Mouse (Mus musculus) forebrain, postnatal 0 days (tissue): ENCODE measurements around the gene Ncam2. TPM values are rescaled to one million over a fixed set of nuclear protein-coding genes. Genes with fewer than 3 reads are reported as not detected.

Experiments
- ATAC-seq: fragments of 200-750 bp; cut with Nextera tagmentation; 2 replicates; pipeline ENCODE4 v1.8.0; 2017; ENCODE audit warnings: mild to moderate bottlenecking, moderate library complexity
- DNase-seq: peaks from one replicate; pipeline ENCODE4 v3.0.0-alpha.2; 2015
- H3K27ac ChIP-seq: fragments of 300-500 bp; sonication (generic); 2 replicates; pipeline ENCODE4 v1.5.1; 2014; ENCODE audit warnings: low read depth, mild to moderate bottlenecking, antibody characterized with exemption, low read length, moderate library complexity, mixed read lengths
- H3K27me3 ChIP-seq: fragments of 300-500 bp; sonication (generic); 2 replicates; pipeline ENCODE4 v1.6.1; 2014; ENCODE audit warnings: mild to moderate bottlenecking, low read length, mixed read lengths; ENCODE audit not compliant: insufficient read depth
- H3K36me3 ChIP-seq: fragments of 300-500 bp; sonication (generic); 2 replicates; pipeline ENCODE4 v1.6.1; 2014; ENCODE audit warnings: mild to moderate bottlenecking, moderate library complexity; ENCODE audit not compliant: insufficient read depth
- H3K4me1 ChIP-seq: fragments of 300-500 bp; sonication (generic); 2 replicates; pipeline ENCODE4 v1.6.1; 2014; ENCODE audit warnings: antibody characterized with exemption; ENCODE audit not compliant: insufficient read depth
- H3K4me2 ChIP-seq: fragments of 300-500 bp; sonication (generic); 2 replicates; pipeline ENCODE4 v1.6.1; 2014; ENCODE audit warnings: low read depth, mild to moderate bottlenecking, moderate library complexity
- H3K4me3 ChIP-seq: fragments of 300-500 bp; sonication (generic); 2 replicates; pipeline ENCODE4 v1.5.1; 2014; ENCODE audit warnings: low read depth, low read length, mixed read lengths
- H3K9ac ChIP-seq: fragments of 300-500 bp; sonication (generic); 2 replicates; pipeline ENCODE4 v1.6.1; 2014; ENCODE audit warnings: mild to moderate bottlenecking
- H3K9me3 ChIP-seq: fragments of 300-500 bp; sonication (generic); 2 replicates; pipeline ENCODE4 v1.6.1; 2016; ENCODE audit warnings: low read length
- CTCF ChIP-seq: sonication (generic); IDR thresholded peaks from 2 replicates; pipeline ENCODE4 v1.5.1; 2016; ENCODE audit warnings: antibody characterized with exemption, control low read depth, low read depth
- WGBS: fragments of 180-500 bp; shearing (Covaris S2); extraction: QIAGEN DNeasy Blood & Tissue Kit; methylation state at CpG from one replicate; pipeline ENCODE4 v1.1.7; 2014; 5-methylcytosine and 5-hydroxymethylcytosine counted together
- polyA plus RNA-seq: library from polyadenylated mRNA; unstranded; fragments of >200 nt; fragmentation: Nextera tagmentation; extraction: Ambion mirVana; gene quantifications from 2 replicates; pipeline ENCODE4 v1.2.1, GENCODE M21; 2015
- total RNA-seq: library from RNA; depleted of rRNA; stranded (reverse); fragments of >200 nt; gene quantifications from 2 replicates; pipeline ENCODE4 v1.2.3, GENCODE M21; 2014

Gene Ncam2
- total and polyA plus RNA-seq, 2 experiments from 2014 or later = 12.2 to 54.6 TPM

DNA sequence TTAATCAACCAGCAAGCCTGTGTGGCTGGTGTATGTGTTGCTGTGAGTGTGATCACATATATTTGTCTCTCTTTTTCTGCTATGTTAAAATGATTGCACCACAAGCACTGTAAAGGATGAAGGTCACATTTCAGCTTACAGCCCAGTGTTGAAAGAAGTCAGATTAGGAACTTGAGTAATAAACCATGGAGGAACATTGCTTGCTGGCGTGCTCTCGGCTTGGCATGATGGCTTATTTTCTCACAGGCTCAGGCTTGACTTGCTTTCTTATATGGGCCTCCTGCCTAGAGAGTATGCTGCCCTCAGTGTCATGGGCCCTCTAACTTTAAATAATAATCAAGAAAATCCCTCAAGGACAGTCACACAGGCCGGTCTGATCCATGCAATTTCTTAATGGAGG is 449.8 kb downstream of the Ncam2 start:
- H3K4me3 ChIP-seq = no peak overlapping the region
- no peak for ATAC-seq

DNA sequence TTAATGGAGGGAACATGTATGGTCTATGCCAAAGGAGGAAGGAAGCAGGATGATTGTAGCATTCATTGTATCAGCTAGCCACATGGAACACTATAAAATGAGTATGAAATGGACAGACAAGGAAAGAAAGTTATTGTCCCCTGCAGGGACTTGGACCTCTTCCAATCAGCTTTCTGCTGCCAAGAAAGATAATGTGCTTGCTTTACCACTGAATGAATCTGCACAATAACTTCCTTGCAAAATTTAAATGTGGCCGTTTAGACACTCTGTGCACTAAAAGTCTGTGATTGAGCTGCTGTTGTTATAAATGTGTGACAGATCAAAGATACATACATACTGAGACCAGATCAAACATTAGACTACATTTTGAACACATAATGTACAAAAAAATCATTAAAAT is 451.1 kb downstream of the Ncam2 start:
- WGBS = 13% methylated on average over 1 of the region's 1 CpGs
- no peak overlapping the region for H3K4me2 ChIP-seq
- ATAC-seq = no peak
- peak; percentile 55 for DNase-seq
- H3K36me3 ChIP-seq = no peaks in the 10 kb centered on the region
- no peaks in the 10 kb centered on the region for H3K4me1 ChIP-seq
- no peak overlapping the region for H3K9ac ChIP-seq
- no peaks in the 10 kb centered on the region for H3K9me3 ChIP-seq
- no peak overlapping the region for H3K4me3 ChIP-seq
- H3K27ac ChIP-seq = no peak overlapping the region
- no peaks in the 10 kb centered on the region for H3K27me3 ChIP-seq
- no peak for TF ChIP-seq CTCF

More for the DNA sequence above, 449.8 kb downstream of the Ncam2 start:
- Histone ChIP-seq H3K9me3 (no peaks in the 10 kb centered on the region), H3K27ac (no peak overlapping the region), H3K27me3 (no peaks in the 10 kb centered on the region), H3K4me2 (no peak overlapping the region), H3K4me1 (no peaks in the 10 kb centered on the region), H3K36me3 (no peaks in the 10 kb centered on the region), H3K9ac (no peak overlapping the region)
- no peak for TF ChIP-seq CTCF
- DNase-seq = no peak
- 87% methylated on average over 3 of the region's 3 CpGs for WGBS

DNA sequence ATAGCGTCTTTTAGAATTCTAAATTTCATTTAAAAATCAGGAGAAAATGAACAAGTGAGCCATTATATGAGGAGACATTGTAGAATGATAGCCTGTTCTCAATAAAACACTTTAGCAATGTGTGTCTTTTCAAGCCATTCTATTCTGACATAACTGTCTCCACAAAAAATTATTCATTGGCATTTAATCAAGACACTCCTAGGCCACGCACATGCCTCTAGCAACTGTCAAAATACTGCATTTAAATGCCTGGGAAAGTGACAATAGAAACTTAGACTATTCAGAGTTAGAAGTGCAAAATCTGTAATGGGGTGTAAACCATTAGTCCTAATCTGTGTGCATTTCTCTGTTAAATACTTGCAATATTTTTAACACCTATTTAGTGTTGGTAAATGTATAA is 456.1 kb downstream of the Ncam2 start:
- Histone ChIP-seq H3K36me3 (no peaks in the 10 kb centered on the region), H3K9ac (no peak overlapping the region), H3K27me3 (no peaks in the 10 kb centered on the region), H3K9me3 (no peaks in the 10 kb centered on the region), H3K4me2 (no peak overlapping the region), H3K4me3 (no peak overlapping the region), H3K27ac (no peak overlapping the region), H3K4me1 (no peaks in the 10 kb centered on the region)
- ATAC-seq (no peak; the same call in 1 of the 2 replicates), DNase-seq (peak; percentile 20)
- no peak for TF ChIP-seq CTCF
- WGBS = 33% methylated on average over 2 of the region's 2 CpGs

DNA sequence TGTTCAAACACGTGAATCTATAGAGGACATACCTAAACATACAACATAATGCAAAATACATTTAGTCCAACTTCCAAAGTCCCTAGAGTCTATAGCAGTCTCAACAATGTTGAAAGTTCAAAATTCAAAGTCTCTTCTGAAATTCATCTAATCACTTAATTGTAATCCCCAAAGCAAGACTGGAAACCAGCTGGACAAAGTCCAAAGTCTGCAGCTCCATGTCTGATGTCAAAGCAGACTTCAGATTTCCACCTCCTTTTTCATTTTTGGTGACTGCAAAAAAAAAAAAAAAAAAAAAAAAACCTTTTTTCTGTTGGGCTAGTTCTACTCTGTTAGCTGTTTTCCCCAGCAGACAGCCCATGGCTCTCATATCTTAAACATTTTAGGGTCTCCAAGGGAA is 473.4 kb downstream of the Ncam2 start:
- no peak for ATAC-seq
- H3K27ac ChIP-seq = no peak overlapping the region
- H3K4me1 ChIP-seq = no peaks in the 10 kb centered on the region
- DNase-seq = no peak
- no peak overlapping the region for H3K4me3 ChIP-seq
- no peak overlapping the region for H3K4me2 ChIP-seq
- H3K9me3 ChIP-seq = no peaks in the 10 kb centered on the region
- H3K36me3 ChIP-seq = no peaks in the 10 kb centered on the region
- TF ChIP-seq CTCF = no peak
- H3K27me3 ChIP-seq = no peaks in the 10 kb centered on the region
- 88% methylated on average over 1 of the region's 1 CpGs for WGBS
- no peak overlapping the region for H3K9ac ChIP-seq

DNA sequence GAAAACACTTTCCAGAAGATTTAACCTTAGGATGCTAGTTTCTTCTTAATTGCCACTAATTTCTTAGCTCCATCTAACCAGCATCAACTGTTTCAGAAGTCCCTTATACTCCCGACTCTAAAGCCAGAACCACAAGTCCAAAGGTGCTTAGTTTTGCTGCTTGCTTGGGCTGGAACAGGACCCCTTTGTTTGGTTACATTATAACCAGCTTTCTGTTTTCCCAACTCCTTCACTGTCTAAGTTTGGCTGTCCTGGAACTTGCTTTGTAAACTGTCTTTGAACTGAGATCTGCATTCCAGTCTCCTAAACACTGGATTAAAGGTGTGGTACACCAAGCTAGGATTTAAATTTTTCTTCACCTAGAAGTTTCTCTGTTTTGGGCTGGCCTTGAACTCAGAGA is 475.0 kb downstream of the Ncam2 start:
- no peak overlapping the region for H3K9ac ChIP-seq
- H3K4me2 ChIP-seq = no peak overlapping the region
- TF ChIP-seq CTCF = no peak
- H3K36me3 ChIP-seq = no peaks in the 10 kb centered on the region
- no peak for DNase-seq
- 86% methylated on average over 1 of the region's 1 CpGs for WGBS
- ATAC-seq = no peak
- no peaks in the 10 kb centered on the region for H3K27me3 ChIP-seq
- H3K9me3 ChIP-seq = no peaks in the 10 kb centered on the region
- H3K4me3 ChIP-seq = no peak overlapping the region
- H3K4me1 ChIP-seq = no peaks in the 10 kb centered on the region
- no peak overlapping the region for H3K27ac ChIP-seq
